Mouse (Mus musculus): Measurements from ENCODE around the gene Zfp706. TPM values are rescaled to one million over a fixed set of nuclear protein-coding genes. Genes with fewer than 3 reads are reported as not detected.

Gene Zfp706
- total and polyA plus RNA-seq, 3 experiments: 19.7 to 137 (median 74.2) TPM

DNA sequence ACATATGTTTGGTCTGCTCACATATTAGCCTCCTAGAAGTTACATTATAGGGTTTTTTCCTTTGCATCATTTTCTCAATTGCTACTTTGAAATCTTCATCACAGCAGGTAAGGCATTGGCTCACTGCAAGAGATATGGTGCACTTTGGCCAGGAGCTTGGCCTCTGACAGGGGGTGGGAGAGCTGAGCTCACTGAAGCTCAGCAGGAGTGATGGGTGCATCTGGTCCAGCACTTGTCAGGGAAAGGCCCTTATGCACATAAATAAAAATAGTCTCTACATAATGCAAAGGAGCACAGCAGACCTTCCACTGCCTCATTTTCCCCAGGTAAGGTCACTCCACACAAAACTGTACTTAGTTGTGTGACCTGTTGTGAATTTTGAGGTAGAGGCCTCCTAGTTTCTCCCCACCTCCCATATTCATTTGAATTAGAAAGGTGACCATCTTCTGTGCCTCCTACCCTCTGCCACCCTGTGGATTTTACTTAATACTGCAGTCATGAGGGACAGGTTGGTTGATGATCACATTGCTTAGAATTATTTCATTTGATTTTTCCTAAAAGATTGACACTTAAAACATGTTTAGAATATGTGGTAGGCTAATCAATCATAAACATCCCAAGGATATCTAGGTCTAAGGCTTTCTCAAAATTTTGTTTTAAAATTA is 13.1 kb upstream of the Zfp706 start:
- no peaks in the 10 kb centered on the region for H3K36me3 ChIP-seq (replicated peaks)
- TF ChIP-seq GATA2 (IDR thresholded peaks at IDR 0.05; ENCODE audit: borderline replicate concordance, low read depth, low read length) (no peak), TAL1 (conservative IDR thresholded peaks at IDR 0.05; ENCODE audit: low read depth, low read length) (no peak), CTCF (IDR thresholded peaks at IDR 0.05; ENCODE audit: low read depth, low read length) (no peak), POLR2AphosphoS5 (IDR thresholded peaks at IDR 0.05; ENCODE audit: insufficient replicate concordance, low read depth, low read length) (no peak)
- H3K4me1 ChIP-seq (ENCODE audit: insufficient read depth, low read depth, low read length): peaks cover 4% of the 10 kb centered on the region; the same call in 1 of the 2 replicates
- no peaks in the 10 kb centered on the region for H3K9me3 ChIP-seq (replicated peaks)
- no peak overlapping the region for H3K4me3 ChIP-seq (ENCODE audit: low read depth, low read length)
- no peak for DNase-seq (ENCODE audit: low spot score)
- H3K27me3 ChIP-seq (ENCODE audit: insufficient read depth, low read length): peaks cover 21% of the 10 kb centered on the region
- ATAC-seq (ENCODE audit: extremely low read depth, insufficient number of reproducible peaks, low FRiP score, poor library complexity, severe bottlenecking): no peak

DNA sequence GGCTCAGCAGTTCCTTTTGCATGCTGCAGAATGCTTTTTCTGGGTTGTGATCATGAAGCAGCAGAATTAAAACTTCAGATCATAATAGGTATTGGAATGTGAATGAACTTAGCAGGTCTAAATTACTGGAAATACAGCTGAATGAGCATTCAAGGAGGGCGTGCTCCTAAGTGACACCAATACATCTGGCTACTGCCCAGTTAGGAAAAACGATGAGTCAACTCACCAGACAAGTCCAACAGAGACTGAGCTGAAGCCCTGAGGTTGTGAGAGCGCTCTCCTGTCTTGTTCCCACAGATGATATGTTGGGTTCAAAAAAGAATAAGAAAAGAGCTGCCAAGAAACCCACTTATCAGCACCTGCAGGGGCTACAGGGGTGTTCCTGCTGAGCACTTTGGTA is 11.9 kb upstream of the Zfp706 start:
- Histone ChIP-seq H3K4me3 (ENCODE audit: low read depth, low read length) (no peak overlapping the region), H3K4me1 (ENCODE audit: insufficient read depth, low read depth, low read length) (peaks cover 4% of the 10 kb centered on the region; the same call in 1 of the 2 replicates), H3K27me3 (ENCODE audit: insufficient read depth, low read length) (peaks cover 16% of the 10 kb centered on the region), H3K36me3 (replicated peaks) (no peaks in the 10 kb centered on the region), H3K9me3 (replicated peaks) (no peaks in the 10 kb centered on the region)
- DNase-seq (ENCODE audit: low spot score): no peak
- TF ChIP-seq GATA1 (IDR thresholded peaks at IDR 0.05; ENCODE audit: borderline replicate concordance, low read length) (no peak), CTCF (IDR thresholded peaks at IDR 0.05; ENCODE audit: low read depth, low read length) (no peak), POLR2AphosphoS5 (IDR thresholded peaks at IDR 0.05; ENCODE audit: insufficient replicate concordance, low read depth, low read length) (no peak), GATA2 (IDR thresholded peaks at IDR 0.05; ENCODE audit: borderline replicate concordance, low read depth, low read length) (no peak), TAL1 (conservative IDR thresholded peaks at IDR 0.05; ENCODE audit: low read depth, low read length) (no peak)
- ATAC-seq (ENCODE audit: extremely low read depth, insufficient number of reproducible peaks, low FRiP score, poor library complexity, severe bottlenecking): no peak

DNA sequence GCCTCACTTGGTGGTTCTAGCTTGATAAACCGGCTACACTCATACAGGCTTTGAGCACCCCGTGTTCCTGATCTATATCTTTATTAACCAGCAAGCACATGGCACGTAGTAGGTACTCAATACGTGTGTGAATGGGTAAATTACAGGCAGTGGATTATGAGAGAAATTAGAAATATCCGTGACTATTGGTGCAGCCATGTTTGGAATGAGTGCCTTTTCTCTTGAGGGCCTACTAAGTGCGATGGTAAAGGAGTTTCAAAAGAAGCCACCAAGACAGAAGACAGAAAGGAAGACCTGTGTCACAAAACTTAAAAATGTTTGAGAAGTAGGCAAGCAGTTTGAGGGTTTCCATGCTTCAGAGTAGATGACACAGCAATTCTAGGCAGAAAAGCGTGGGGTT is 4.3 kb upstream of the Zfp706 start:
- no peaks in the 10 kb centered on the region for H3K9me3 ChIP-seq (replicated peaks)
- H3K36me3 ChIP-seq (replicated peaks): no peaks in the 10 kb centered on the region
- no peak for ATAC-seq (ENCODE audit: extremely low read depth, insufficient number of reproducible peaks, low FRiP score, poor library complexity, severe bottlenecking)
- TF ChIP-seq GATA1 (IDR thresholded peaks at IDR 0.05; ENCODE audit: borderline replicate concordance, low read length) (no peak), POLR2AphosphoS5 (IDR thresholded peaks at IDR 0.05; ENCODE audit: insufficient replicate concordance, low read depth, low read length) (no peak)
- peaks cover 24% of the 10 kb centered on the region for H3K4me1 ChIP-seq (ENCODE audit: insufficient read depth, low read depth, low read length)
- H3K27me3 ChIP-seq (ENCODE audit: insufficient read depth, low read length): no peaks in the 10 kb centered on the region
- no peak overlapping the region for H3K4me3 ChIP-seq (ENCODE audit: low read depth, low read length)
- no peak for DNase-seq (ENCODE audit: low spot score)

DNA sequence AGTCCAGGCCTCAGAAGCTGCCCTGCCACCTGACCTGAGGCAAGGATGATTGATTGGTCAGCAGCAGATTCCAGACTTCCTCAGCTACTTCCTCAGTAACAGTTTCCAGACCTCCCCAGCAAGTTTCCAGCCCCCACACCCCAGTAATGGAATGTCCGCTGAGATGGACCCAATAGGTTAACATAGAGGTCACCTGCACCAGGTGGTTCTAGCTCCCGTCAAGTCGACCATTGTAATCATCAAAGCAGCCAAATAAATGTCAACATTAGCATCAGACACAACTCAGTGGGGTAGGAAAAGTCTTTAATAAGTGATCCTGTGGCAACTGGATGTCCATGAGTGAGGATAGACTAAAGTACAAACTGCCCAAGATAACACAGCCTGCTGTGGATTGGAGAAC is 3.7 kb upstream of the Zfp706 start:
- H3K27me3 ChIP-seq (ENCODE audit: insufficient read depth, low read length): no peaks in the 10 kb centered on the region

DNA sequence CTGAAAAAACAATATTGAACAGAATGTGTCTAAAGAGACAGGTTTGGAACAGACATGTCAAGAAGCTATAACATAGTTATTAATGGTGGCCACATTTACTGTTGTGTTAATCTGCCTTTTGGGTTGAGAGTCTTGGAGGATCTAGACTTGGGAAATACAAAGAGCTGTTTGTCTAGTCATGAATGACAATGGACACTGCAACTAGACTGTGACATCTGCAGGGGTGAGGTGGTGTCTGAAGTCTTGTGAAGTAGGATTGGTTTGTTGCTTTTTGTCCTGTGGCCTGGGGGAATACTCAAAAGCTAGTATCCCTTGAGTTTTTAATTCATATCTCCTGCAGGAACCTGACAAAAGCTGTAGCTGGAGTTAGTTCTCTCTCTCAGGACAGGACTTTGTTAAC is 973 bp upstream of the Zfp706 start:
- Histone ChIP-seq H3K36me3 (replicated peaks) (peaks cover 18% of the 10 kb centered on the region), H3K4me1 (ENCODE audit: insufficient read depth, low read depth, low read length) (peaks cover 41% of the 10 kb centered on the region), H3K4me3 (ENCODE audit: low read depth, low read length) (no peak overlapping the region), H3K9me3 (replicated peaks) (no peaks in the 10 kb centered on the region), H3K27me3 (ENCODE audit: insufficient read depth, low read length) (no peaks in the 10 kb centered on the region)
- no peak for DNase-seq (ENCODE audit: low spot score)
- ATAC-seq (ENCODE audit: extremely low read depth, insufficient number of reproducible peaks, low FRiP score, poor library complexity, severe bottlenecking): no peak
- TF ChIP-seq GATA1 (IDR thresholded peaks at IDR 0.05; ENCODE audit: borderline replicate concordance, low read length): no peak
- TF ChIP-seq TAL1 (conservative IDR thresholded peaks at IDR 0.05; ENCODE audit: low read depth, low read length): no peak
- TF ChIP-seq GATA2 (IDR thresholded peaks at IDR 0.05; ENCODE audit: borderline replicate concordance, low read depth, low read length): no peak
- TF ChIP-seq POLR2AphosphoS5 (IDR thresholded peaks at IDR 0.05; ENCODE audit: insufficient replicate concordance, low read depth, low read length): no peak
- no peak for TF ChIP-seq CTCF (IDR thresholded peaks at IDR 0.05; ENCODE audit: low read depth, low read length)

More for the DNA sequence above, 3.7 kb upstream of the Zfp706 start:
- ATAC-seq (ENCODE audit: extremely low read depth, insufficient number of reproducible peaks, low FRiP score, poor library complexity, severe bottlenecking) (no peak), DNase-seq (ENCODE audit: low spot score) (no peak)
- H3K36me3 ChIP-seq (replicated peaks): no peaks in the 10 kb centered on the region
- peaks cover 24% of the 10 kb centered on the region for H3K4me1 ChIP-seq (ENCODE audit: insufficient read depth, low read depth, low read length)
- no peak overlapping the region for H3K4me3 ChIP-seq (ENCODE audit: low read depth, low read length)
- no peaks in the 10 kb centered on the region for H3K9me3 ChIP-seq (replicated peaks)
- TF ChIP-seq GATA2 (IDR thresholded peaks at IDR 0.05; ENCODE audit: borderline replicate concordance, low read depth, low read length) (no peak), POLR2AphosphoS5 (IDR thresholded peaks at IDR 0.05; ENCODE audit: insufficient replicate concordance, low read depth, low read length) (no peak), CTCF (IDR thresholded peaks at IDR 0.05; ENCODE audit: low read depth, low read length) (no peak), GATA1 (IDR thresholded peaks at IDR 0.05; ENCODE audit: borderline replicate concordance, low read length) (no peak), TAL1 (conservative IDR thresholded peaks at IDR 0.05; ENCODE audit: low read depth, low read length) (no peak)

DNA sequence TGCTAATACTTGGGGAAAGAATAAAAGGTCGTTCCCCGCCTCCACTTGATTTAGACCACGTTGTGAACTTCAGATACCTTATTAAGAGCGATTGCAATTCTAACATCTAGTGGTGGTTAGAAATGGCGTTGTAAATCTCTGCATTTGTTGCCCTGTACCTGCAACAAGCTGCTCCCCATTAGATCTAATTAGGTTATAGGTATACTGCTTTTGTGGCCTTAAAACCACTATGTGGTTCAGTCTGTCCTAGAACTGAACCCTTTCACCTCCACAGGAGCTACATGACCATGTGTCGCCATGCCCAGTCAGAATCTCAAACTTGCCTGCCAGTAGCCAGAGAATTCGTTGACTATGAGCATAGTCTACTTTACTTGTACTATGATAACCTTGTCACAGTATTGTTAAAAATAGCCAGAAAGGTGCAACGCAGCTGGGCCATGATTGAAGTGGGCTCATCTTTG is 416 bp upstream of the Zfp706 start:
- Histone ChIP-seq H3K27me3 (ENCODE audit: insufficient read depth, low read length) (no peaks in the 10 kb centered on the region), H3K36me3 (replicated peaks) (peaks cover 24% of the 10 kb centered on the region), H3K4me1 (ENCODE audit: insufficient read depth, low read depth, low read length) (peaks cover 44% of the 10 kb centered on the region), H3K9me3 (replicated peaks) (no peaks in the 10 kb centered on the region), H3K4me3 (ENCODE audit: low read depth, low read length) (peak overlapping the region; percentile 86)
- TF ChIP-seq TAL1 (conservative IDR thresholded peaks at IDR 0.05; ENCODE audit: low read depth, low read length): no peak
- TF ChIP-seq POLR2AphosphoS5 (IDR thresholded peaks at IDR 0.05; ENCODE audit: insufficient replicate concordance, low read depth, low read length): no peak
- no peak for TF ChIP-seq CTCF (IDR thresholded peaks at IDR 0.05; ENCODE audit: low read depth, low read length)
- no peak for TF ChIP-seq GATA2 (IDR thresholded peaks at IDR 0.05; ENCODE audit: borderline replicate concordance, low read depth, low read length)
- no peak for TF ChIP-seq GATA1 (IDR thresholded peaks at IDR 0.05; ENCODE audit: borderline replicate concordance, low read length)
- ATAC-seq (ENCODE audit: extremely low read depth, insufficient number of reproducible peaks, low FRiP score, poor library complexity, severe bottlenecking) (no peak), DNase-seq (ENCODE audit: low spot score) (no peak)
